Mouse (Mus musculus) layer of hippocampus, adult 18-20 months (tissue): Measurements from ENCODE around the gene Grin2a. TPM values are rescaled to one million over a fixed set of nuclear protein-coding genes. Genes with fewer than 3 reads are reported as not detected.
"Not testable (repeated sequence)": the region's sequence is repeated elsewhere in the genome, so short reads cannot be mapped to it uniquely, and the experiment has no call there.

Experiments
- DNase-seq, 2 experiments: peaks; one replicate each; pipeline ENCODE4 v3.0.0; 2022; ENCODE audit warnings: low spot score in 2 of 2
- total RNA-seq, 2 experiments: library from RNA; stranded (reverse); gene quantifications; 2 replicates each; pipeline ENCODE4 v1.2.3; 2021

Gene Grin2a
- total RNA-seq, 2 experiments from 2014 or later: 327 to 355 TPM

DNA sequence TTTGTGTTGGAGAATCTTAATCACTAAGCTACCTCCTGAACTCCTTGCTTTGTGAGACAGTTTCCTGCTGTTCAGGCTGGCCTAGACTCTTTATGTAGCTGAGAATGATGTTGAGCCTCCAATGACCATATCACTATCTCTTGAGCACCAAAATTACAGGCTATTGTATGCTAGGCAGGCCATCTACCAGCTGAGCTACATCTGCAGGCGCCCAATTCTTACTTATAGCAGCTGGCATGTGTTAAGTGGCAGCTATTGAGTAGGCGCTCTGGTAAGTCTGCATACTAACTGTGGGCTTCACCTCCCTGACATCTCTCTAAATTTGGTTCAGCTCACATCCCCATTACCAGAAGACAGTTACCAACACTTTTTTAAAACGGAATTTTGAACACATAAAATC is 331.3 kb downstream of the Grin2a start:
- no peak for DNase-seq

DNA sequence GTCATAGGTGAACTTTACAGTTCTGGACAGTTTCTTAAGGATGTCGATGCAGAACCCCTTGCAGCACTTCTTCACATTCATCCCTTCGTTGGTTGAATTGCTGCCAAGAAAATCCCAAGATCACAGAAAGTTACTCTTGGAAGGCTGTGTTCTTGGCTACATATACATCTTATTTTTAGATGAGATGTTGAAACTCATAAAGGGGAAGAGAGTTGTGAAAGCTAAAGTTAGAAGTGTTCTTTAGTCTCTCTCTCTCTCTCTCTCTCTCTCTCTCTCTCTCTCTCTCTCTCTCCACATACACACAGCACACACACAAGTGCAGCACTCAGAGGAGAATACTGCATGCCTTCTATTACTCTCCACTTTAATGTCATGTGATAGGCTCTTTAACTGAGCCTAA is 331.9 kb downstream of the Grin2a start:
- no peak for DNase-seq

DNA sequence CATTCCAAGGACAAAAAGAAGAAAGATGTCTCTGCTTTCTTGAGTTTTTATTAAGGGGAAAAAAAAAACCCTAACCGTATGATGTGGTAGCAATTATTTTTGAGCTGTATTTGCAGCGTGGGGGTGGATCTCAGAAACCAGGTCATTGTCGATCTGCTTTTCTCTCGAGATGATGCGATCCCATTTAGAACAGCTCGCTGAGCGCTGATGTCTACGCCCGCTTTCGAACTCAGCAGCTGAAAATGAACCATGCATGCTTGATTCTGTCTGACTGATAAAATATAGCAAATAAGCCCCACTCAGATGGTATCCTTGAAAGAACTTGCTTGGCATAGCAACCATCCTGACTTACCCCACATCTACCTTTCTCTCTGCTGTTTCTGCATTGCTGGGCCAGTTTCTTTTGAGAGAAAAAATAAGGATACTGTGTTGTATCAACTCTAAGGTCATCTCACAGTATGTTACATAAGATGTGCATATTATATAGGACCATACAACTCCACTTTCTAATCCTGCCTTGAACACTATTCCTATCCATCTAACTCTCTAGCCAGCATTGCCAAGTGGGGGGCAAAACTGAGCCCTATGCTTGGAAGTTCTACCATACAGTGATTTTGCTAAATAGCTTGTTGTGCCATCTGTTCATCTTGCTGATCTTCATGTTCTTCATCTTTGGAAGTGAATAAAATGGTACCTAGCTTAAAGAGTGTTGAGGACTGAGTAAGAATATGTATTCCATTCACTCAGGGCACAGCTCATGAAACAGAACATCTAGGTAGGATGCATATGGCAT is 369.5 kb downstream of the Grin2a start:
- peak in 1 of 2 experiments; percentile 71 for DNase-seq

DNA sequence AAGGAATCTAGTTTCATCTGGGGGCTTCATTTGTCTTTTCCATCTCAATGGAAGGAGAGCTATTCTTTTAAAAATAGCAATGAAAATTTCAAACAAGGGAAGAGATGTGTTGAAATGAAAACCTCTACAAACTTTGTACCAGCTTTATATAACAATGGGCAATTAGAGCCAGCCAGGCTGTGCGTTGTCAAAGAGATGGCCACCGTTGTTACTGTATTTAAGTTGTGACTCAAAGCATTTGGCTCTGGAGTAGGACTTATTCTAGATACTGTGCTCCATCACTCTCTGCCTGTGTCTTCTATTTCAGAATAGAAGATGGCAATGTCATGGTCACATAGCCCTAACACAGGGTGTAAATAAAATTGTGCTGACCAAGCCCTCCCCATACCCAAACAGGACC is 371.0 kb downstream of the Grin2a start:
- no peak for DNase-seq

DNA sequence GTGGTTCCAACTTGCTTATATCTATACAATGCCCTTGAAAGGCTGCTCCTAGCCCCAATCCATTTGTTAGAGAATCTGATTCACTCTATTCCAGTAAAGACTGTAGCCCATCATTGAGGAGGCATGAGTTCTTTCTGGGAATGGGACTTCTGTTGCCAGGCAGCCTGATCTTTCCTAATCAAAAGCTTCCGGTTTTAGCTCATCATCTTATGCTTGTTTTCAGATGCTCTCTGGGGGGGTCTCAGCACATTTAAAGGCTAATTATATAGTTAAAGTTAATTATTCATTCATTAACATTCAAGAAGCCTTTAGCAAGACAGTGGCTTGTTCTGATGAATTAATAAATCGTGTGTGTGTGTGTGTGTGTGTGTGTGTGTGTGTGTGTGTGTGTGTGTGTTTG is 377.2 kb downstream of the Grin2a start:
- DNase-seq: no peak

DNA sequence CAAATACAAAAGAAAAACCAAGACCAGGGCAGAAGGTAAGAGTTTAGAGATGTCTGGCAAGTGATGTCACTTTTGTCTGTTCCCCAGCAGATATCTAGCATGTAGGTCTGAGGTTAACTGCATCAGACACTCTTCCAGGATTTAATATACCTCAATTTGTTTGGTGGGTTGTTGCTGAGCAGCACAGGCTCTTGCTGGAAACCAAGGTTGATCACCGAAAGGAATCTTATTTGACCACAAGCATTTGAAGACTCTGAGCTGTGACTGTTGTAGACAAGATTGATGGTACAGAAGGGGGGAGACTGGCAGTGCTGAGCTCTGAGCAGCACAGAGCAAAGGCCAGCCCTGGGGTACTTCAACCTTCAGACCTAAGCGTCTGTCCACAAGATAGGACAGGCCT is 378.1 kb downstream of the Grin2a start:
- no peak for DNase-seq

DNA sequence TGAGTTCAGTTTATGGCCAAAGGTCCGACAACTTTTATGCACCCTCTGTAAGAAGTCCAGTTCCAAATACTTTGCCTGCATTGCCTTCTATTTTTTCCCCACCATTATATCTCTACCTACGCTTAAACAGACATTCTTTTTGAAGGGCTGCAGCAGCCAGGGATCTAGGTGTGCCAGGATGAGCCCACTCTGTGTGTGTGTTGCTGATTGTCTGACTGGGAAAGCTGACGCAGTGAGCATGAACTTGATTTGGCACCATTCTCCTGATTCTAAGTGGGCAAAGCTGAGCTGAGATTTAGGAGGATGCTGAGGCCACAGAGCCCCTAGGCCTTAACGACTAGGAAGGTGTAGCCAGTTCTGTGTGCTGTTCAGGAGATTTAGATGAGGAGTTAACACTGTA is 378.6 kb downstream of the Grin2a start:
- DNase-seq: peak in 1 of 2 experiments; percentile 59

DNA sequence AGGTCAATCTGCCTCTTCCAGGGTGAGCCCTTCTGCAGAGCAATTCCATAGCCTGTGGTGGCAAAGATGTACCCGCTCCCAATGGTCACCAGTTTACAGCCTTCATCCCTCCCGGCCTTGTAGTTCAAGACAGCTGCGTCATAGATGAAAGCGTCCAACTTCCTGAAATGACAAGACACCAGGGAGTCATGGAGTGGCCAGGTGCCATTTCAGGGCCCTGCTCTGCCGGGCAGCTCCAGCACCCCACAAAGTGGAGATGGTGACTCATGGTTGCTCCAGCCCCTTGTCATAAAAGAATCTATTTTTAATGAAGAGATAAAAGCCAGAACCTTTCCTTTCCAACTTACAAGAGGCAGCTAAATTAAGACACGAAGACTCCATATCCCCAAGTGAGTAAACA is 382.8 kb downstream of the Grin2a start:
- DNase-seq: not testable (repeated sequence)

DNA sequence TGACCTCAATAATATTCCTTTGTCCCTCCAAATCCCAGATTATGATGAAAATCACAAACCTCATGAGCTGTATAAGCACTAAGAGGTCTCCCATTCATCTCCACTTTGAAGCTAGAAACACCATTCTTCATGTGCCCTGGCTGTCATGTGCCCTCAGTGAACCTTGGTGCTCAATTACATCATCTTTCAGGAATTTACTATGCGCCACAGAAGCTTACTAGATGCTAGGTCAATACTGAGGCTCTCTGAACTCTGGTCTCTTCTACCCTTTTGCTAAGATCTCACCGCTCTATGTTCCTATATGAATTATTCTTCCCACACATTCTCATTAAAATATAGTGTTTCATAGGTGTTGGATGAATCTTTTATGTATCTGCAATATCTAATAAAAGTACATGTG is 387.9 kb downstream of the Grin2a start:
- no peak for DNase-seq

DNA sequence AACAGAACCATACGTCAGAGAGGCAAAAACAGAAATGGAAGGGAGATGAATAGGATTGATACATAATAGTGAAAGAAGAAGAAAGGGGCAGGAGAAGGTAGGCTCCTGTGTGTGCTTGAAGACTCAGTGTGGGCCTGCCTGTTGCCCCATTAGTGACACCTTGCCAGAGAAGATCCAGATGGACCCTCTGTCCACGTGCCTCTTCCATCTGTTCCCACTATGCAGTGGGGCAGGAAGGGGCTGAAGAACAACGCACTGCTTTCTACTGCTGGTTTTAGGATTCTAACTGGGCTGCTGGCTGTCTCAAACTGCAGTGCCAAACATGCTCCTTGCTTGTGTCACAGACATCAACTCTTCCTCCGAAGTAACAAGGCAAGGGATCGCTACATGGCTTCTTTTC is 391.4 kb downstream of the Grin2a start:
- no peak for DNase-seq

DNA sequence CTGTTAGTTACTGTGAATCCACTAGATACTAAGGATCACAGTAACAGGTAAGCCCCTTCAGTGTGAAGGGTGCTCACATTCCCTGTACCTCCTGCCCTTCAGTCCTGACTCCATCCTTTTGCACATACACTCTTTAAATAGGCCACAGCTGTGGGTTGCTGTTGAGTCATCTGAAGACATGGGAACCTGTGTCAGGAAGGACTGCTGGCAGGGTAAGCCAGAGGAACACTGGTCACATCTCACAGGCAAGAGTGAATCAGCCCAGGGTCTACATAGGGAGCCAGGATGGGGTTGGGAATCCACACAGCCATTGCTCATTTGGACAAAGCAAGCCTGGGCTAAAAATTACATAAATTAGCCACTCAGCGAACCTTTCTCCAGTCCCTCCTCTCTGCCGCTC is 392.8 kb downstream of the Grin2a start:
- no peak for DNase-seq

DNA sequence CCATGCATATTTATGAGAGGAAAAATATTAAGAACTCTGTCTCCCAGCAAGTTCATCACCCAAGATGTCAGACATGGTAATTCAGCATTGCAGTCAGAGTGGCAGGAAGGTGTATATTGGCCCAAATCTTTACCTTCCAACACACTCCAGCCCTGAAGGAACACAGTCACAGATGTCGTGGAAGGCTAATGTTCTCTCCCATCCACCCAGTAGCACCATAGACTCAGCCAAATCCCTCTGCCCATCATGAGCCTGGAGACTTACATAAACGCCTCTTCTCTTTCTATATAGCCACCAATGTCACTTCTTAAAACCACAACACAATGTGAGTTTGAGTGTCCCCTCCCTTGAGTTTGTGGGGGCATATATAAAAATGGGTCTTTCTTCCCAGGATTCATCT is 406.2 kb downstream of the Grin2a start:
- DNase-seq: no peak

DNA sequence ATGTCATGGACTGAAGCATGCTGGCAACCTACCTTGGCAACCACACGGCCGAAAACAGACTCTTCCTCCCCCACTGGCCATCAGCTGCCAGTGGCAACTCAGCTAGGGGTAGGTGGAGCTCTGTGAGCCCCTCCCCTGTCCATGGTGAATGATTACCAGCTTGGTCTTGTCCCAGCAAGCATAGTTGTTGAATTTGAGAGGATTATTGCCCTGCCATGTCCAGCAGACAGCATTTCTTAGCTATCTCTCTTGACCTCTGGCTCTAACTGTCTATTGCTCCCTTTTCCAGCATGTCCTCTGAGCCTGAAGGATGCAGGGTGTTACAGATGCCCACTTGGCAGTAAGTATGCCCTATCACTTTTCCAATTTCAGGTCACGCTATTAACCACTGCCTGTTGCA is 406.9 kb downstream of the Grin2a start:
- DNase-seq: no peak

DNA sequence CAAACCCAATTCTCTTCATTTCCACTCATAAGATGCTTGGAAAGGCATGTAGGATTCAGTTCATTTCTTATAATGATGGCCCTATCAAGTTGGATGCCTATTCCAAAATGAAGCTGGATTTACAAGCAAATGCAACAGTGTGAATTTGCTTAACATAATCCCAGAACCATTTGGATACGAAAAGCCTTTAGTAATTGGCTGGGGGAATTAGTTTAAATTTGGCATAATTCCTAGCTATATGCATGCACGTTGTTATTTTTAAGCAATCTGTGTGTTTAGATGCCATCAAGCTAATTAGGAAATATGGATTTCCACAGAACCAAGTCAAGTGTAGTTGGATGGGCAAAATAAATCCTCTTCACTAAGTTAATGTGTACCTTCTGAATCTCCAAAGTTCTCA is 411.4 kb downstream of the Grin2a start:
- no peak for DNase-seq

DNA sequence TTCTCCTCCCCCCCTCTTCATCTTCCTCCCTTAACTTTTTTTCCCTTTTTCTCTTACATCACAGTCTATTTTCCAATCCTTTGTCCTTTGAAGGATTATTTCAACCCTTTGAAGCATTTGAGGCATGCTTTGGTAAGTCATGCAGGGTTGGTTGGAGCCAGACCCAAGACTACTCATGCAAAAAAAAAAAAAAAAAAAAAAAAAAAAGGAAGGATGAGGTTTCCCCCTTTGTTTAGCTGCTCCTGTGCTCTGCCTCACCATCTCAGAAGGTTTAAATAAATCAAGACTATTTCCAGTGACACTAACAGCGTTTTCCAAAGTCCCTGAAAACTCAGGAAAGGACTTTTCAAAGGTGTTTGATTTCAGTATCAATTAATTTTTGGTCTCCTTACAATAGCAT is 423.6 kb downstream of the Grin2a start:
- DNase-seq: no peak

DNA sequence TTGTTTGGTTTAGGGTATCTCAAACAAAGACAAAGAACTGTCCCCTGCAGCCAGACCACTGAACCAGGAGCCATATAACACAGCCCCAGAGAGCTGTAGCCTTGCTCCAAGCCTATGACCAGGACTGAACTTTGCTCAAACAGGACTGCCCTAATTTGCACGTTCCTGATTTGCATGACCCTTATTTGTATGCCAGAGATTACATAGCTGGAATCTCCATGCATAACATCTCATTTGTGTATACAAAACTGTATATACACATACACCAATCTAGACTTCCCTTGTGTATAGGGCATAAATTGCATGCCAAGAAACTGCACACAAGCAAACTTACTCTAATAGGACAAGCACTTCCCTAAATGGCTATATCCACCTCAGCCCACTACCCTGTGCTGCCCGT is 428.1 kb downstream of the Grin2a start:
- no peak for DNase-seq

DNA sequence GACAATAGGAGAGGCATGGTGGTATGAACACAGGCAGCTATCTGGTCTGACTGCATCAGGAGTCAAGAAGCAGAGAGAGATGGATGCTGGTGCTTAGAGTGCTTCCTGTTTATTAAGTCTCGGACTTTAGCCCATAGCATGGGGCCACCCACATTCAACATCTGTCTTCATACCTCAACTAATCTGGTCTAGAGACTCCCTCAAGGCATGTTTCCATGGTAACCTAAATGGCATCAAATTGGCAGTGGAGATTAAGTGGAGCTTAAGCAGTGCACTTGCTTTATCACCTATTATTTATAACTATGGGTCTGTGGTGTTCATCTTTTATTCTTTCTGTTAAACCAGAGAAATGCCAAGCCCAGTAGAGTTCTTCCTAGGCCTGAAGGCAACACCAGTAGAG is 433.5 kb downstream of the Grin2a start:
- no peak for DNase-seq

DNA sequence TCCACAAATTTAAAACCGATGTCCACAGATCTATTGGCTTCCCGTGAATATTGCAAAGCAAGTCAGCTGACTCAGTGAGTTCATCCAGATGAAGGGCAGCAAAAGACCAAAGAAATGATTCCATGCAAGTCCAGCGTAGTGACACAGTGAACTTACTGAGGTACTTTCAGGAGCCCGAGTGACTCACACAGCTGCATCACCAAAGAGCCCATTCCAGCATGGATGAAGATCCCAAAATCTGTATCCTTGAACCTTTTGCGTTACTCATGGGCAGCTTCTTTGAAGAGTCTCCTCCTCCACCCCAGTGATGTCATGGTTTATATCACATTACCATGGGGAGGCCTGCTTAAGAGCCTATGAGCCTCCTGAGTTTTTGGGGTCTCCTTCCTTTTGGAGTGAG is 460.2 kb downstream of the Grin2a start:
- DNase-seq: no peak

DNA sequence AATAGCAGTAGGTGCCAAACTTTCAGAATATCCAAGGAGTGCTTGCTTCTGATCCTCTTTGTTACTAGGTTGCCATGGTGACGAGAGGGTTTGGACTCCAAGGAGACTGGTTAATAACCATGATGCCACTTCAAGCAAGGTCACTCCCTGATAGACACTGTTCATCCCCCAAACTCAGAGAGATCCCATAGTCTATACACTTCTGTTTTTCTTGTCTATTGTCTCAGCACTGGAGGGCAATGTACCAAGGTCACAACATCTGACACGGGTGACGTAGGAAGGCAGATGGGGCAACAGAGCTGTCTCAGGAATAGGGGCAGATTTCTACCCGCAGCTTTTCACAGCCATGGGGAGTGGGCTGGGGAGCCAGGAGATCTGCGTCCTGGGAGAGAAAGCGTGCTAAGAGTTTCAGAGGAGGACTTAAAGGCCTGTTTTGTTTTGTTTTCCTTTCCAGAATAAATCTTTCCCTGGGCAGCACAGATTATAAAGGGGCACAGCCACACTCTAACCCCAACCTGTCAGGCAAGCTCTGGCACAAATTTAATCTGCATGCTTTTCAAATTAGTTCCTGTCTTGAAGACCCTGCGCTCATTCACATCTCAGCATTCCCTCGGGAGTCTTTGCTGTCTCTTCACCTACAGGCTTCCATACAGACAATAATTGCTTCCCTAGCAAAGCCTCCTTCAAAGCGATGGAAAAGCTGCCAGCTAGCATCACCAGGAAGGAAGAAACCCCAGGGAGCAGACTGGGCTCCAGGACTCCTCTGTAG is 461.6 kb downstream of the Grin2a start:
- DNase-seq: peak in 1 of 2 experiments; percentile 9

DNA sequence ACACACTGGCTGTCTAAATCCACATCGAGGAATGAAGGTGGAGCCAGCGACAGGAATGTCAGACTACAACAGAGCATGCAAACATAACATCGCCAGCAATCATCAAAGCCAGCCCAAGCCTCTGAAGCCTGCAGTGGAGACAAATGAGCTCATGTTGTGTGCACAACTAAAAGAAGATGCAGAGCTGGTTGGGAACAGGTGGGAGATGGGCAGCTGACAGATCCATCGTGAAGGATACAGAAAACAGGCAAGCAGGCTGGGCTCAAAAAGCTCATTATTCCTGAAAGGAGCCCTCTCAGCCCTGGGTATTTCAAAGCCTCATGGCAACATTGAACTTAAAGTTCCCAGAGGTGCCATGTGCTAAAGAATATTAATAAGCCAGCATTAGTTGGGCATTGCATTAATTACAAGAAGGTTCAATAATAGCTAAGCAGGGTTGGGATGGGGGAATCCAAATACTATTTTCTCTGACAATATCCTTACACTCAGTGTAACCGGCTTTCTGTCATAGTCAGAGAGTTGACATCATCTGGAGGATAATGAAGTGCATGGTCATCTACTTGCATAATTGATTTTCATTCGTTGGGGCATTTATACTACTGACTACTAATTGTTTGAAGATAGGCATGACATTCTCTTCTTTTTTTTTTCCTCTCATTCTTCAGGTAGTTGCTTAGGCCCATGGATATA is 462.4 kb downstream of the Grin2a start:
- no peak for DNase-seq

DNA sequence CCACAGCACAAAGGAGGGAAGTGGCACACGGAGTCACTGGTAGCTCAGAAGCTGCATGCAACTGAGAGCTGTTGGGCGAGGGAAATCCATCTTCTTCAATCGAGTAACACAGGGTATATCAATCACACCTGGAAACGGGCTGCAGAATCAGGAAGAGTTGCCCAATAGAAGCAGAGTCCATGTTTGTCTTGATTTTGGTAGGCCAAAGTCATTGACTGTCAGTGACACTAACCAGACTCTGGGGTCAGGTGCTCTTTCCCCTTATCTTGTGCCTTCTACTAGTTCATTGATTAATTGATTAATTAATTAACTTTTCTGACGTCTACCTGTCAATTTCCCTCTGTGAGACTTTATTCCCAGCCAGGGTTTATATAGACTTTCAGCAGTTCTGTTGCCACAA is 468.1 kb downstream of the Grin2a start:
- no peak for DNase-seq

DNA sequence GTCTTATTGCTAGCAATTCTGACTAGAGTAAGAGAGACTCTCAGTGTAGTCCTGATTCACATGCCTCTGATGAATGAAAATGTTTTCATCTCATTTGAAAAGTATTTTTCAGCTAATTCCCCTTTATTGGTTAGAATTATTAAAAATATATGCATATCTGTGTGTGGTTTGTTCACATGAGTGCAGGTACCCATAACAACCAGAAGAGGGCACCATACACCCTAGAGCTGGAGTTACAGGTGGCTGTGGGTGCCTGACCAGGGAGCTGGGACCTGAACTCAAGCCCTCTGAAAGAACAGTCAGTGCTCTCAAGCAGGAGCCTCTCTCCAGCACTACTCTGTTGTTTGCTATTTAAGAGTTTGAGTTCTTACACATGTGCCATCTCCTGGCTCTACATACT is 472.0 kb downstream of the Grin2a start:
- no peak for DNase-seq
